Mouse (Mus musculus): Measurements from ENCODE around the gene Dbf4. TPM values are rescaled to one million over a fixed set of nuclear protein-coding genes. Genes with fewer than 3 reads are reported as not detected.

Dbf4 gene
- total and polyA plus RNA-seq, 3 experiments = 50.0 to 119 (median 103) TPM

- Histone ChIP-seq H3K36me3 (replicated peaks in 1 of 2; ENCODE audit: control insufficient read depth in 1 of 2, insufficient read depth in 1 of 2, low read length in 1 of 2) (peaks cover 5 to 38% of the 10 kb centered on the region in 2 experiments), H3K27ac (ENCODE audit: insufficient read depth, low read depth) (no peak overlapping the region), H3K9ac (ENCODE audit: insufficient read depth, low read depth) (no peak overlapping the region), H3K4me3 (replicated peaks in 1 of 3; ENCODE audit: low read depth in 2 of 3, low read length in 2 of 3, poor library complexity in 1 of 3) (no peak overlapping the region), H3K4me2 (ENCODE audit: insufficient read depth, low read depth, poor library complexity, severe bottlenecking) (no peak overlapping the region), H3K79me2 (replicated peaks; ENCODE audit: control insufficient read depth, extremely low read depth, insufficient read depth, poor library complexity, severe bottlenecking) (no peaks in the 10 kb centered on the region), H3K4me1 (ENCODE audit: control insufficient read depth in 1 of 2, insufficient read depth in 2 of 2) (no peaks in the 10 kb centered on the region), H3K9me3 (replicated peaks; ENCODE audit: low read length) (no peaks in the 10 kb centered on the region), H3K27me3 (replicated peaks) (no peaks in the 10 kb centered on the region)
- TF ChIP-seq GABPA (IDR thresholded peaks at IDR 0.05; ENCODE audit: insufficient replicate concordance, low read depth, low read length) = no peak
- no peak for TF ChIP-seq ELF1 (IDR thresholded peaks at IDR 0.05; ENCODE audit: low read depth, low read length)
- no peak for TF ChIP-seq MEF2A (IDR thresholded peaks at IDR 0.05; ENCODE audit: borderline replicate concordance, low read depth, low read length)
- no peak for TF ChIP-seq MAFK (IDR thresholded peaks at IDR 0.05; ENCODE audit: insufficient replicate concordance, low read length)
- TF ChIP-seq E2F4 (IDR thresholded peaks at IDR 0.05; ENCODE audit: insufficient replicate concordance, low read depth, low read length) = no peak
- no peak for TF ChIP-seq IRF4 (IDR thresholded peaks at IDR 0.05; ENCODE audit: low read depth, low read length)
- TF ChIP-seq TCF12 (IDR thresholded peaks at IDR 0.05; ENCODE audit: low read depth, low read length) = no peak
- no peak for TF ChIP-seq POLR2AphosphoS2 (IDR thresholded peaks at IDR 0.05; ENCODE audit: low read depth, low read length)
- in situ Hi-C loops (cut with MboI; ENCODE audit: low pct_ligation_motif_present, low pct_unique_long_range_greater_than_20kb, low sequenced_read_pairs) (no loop called here), dilution Hi-C loops (cut with MboI; ENCODE audit: extremely low pct_ligation_motif_present, extremely low pct_unique_long_range_greater_than_20kb, low sequenced_read_pairs) (no loop called here)
- no peak for DNase-seq (ENCODE audit: extremely low read depth)
These were observed 16.6 kb upstream of the Dbf4 start for GRCm38 (mm10) chr5:8439095-8439494.

GRCm38 (mm10) chr5:8437481-8438156 is 15.1 kb upstream of the Dbf4 start:
- no peaks in the 10 kb centered on the region for H3K79me2 ChIP-seq (replicated peaks; ENCODE audit: control insufficient read depth, extremely low read depth, insufficient read depth, poor library complexity, severe bottlenecking)
- TF ChIP-seq ZC3H11A (IDR thresholded peaks at IDR 0.05; ENCODE audit: low read depth, low read length) (no peak), TBP (conservative IDR thresholded peaks at IDR 0.05; ENCODE audit: low read depth, low read length) (no peak), MAX (IDR thresholded peaks at IDR 0.05; ENCODE audit: low read length) (no peak), ELF1 (IDR thresholded peaks at IDR 0.05; ENCODE audit: low read depth, low read length) (no peak), POLR2A (IDR thresholded peaks at IDR 0.05; ENCODE audit: low read depth, low read length) (no peak), GABPA (IDR thresholded peaks at IDR 0.05; ENCODE audit: insufficient replicate concordance, low read depth, low read length) (no peak), ZMIZ1 (IDR thresholded peaks at IDR 0.05; ENCODE audit: low read depth, low read length) (no peak), ZNF384 (IDR thresholded peaks at IDR 0.05; ENCODE audit: low read depth, low read length) (no peak), CTCF (conservative IDR thresholded peaks at IDR 0.05 in 1 of 2, IDR thresholded peaks at IDR 0.05 in 1 of 2; ENCODE audit: low read depth in 2 of 2, low read length in 2 of 2) (no peak), JUND (conservative IDR thresholded peaks at IDR 0.05; ENCODE audit: low read depth, low read length) (no peak), CHD1 (IDR thresholded peaks at IDR 0.05; ENCODE audit: low read depth, low read length) (no peak), E2F4 (IDR thresholded peaks at IDR 0.05; ENCODE audit: insufficient replicate concordance, low read depth, low read length) (no peak), TCF12 (IDR thresholded peaks at IDR 0.05; ENCODE audit: low read depth, low read length) (no peak), MEF2A (IDR thresholded peaks at IDR 0.05; ENCODE audit: borderline replicate concordance, low read depth, low read length) (no peak), SIN3A (IDR thresholded peaks at IDR 0.05; ENCODE audit: low read length) (no peak), KAT2A (IDR thresholded peaks at IDR 0.05; ENCODE audit: insufficient replicate concordance, low read length) (no peak)
- in situ Hi-C loops (cut with MboI; ENCODE audit: low pct_ligation_motif_present, low pct_unique_long_range_greater_than_20kb, low sequenced_read_pairs) (no loop called here), dilution Hi-C loops (cut with MboI; ENCODE audit: extremely low pct_ligation_motif_present, extremely low pct_unique_long_range_greater_than_20kb, low sequenced_read_pairs) (no loop called here)
- no peak overlapping the region for H3K27ac ChIP-seq (ENCODE audit: insufficient read depth, low read depth)
- no peak for DNase-seq (ENCODE audit: extremely low read depth)
- H3K4me1 ChIP-seq (ENCODE audit: control insufficient read depth in 1 of 2, insufficient read depth in 2 of 2) = no peaks in the 10 kb centered on the region
- no peaks in the 10 kb centered on the region for H3K9me3 ChIP-seq (replicated peaks; ENCODE audit: low read length)
- H3K36me3 ChIP-seq (replicated peaks in 1 of 2; ENCODE audit: control insufficient read depth in 1 of 2, insufficient read depth in 1 of 2, low read length in 1 of 2) = peaks cover 5 to 34% of the 10 kb centered on the region in 2 experiments
- H3K9ac ChIP-seq (ENCODE audit: insufficient read depth, low read depth) = no peak overlapping the region
- H3K4me3 ChIP-seq (replicated peaks in 1 of 3; ENCODE audit: low read depth in 2 of 3, low read length in 2 of 3, poor library complexity in 1 of 3) = no peak overlapping the region
- H3K4me2 ChIP-seq (ENCODE audit: insufficient read depth, low read depth, poor library complexity, severe bottlenecking) = no peak overlapping the region
- no peaks in the 10 kb centered on the region for H3K27me3 ChIP-seq (replicated peaks)
